Mouse (Mus musculus): ENCODE results near the gene Proser1.

DNA sequence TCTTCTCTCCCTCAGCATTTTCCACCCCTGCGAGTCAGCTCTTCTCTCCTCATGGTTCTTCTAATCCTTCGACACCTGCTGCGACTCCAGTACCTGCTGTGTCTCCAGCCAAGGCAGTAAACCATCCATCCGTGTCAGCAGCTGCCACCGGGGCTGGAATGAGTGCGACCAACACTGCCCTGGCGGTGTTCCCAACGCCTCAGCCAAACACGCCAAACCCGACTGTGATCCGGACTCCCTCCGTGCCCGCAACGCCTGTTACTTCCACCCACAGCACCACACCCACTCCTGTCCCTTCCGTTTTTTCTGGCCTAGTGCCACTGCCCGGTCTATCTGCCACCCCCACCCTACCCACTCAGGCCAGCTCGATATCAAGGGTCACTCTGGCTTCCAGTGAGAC lies 14.0 kb downstream of the Proser1 start:
- TF ChIP-seq CTCF (IDR thresholded peaks at IDR 0.05; ENCODE audit: low read depth), result no peak
- TF ChIP-seq EP300 (IDR thresholded peaks at IDR 0.05; ENCODE audit: low read depth), result no peak

All from liver, postnatal 0 days (tissue).